Mouse (Mus musculus): ENCODE data around the gene Xcl1. TPM values are rescaled to one million over a fixed set of nuclear protein-coding genes. Genes with fewer than 3 reads are reported as not detected.

Xcl1 gene
- polyA plus RNA-seq, 1 experiment from 2014 or later, result not detected

DNA sequence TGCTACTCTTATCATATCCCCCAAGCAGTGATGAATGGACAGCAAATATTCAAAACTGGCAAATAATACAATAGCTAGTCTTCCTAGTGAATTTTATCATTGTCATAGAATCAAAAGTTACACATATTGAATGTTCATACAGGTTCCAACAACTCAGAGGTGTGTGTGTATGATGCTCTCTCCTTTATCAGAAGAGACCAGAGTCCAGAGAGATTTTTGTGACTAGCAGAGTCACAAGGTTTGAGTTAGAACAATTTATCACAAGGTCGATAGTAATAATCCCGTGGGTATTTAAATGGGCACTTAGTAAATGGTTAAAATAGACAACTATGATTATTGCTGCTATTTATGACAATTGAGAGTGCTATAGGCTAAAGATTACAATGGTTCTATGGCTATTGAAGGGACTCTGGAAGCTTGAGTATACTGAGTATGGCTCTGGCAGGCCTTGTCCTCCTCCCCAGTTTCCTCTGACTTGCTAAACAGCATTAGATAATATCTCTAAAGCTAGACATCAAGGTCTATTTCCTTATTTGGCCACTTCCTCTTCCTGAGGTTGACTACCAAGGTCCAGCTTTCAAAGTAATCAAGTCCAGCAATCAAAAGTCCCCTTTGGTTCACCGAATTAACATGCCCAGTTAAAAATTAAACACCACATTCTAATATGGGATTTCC lies 21.5 kb upstream of the Xcl1 start:
- Histone ChIP-seq H3K27me3 (ENCODE audit: insufficient read depth, poor library complexity, severe bottlenecking) (no peaks in the 10 kb centered on the region), H3K4me1 (peaks cover 2% of the 10 kb centered on the region; the same call in 1 of the 2 replicates), H3K27ac (no peak overlapping the region), H3K4me3 (no peak overlapping the region), H3K9me3 (no peaks in the 10 kb centered on the region), H3K36me3 (no peaks in the 10 kb centered on the region)
- WGBS, result 75% methylated on average over 3 of the region's 3 CpGs
- DNase-seq (ENCODE audit: low spot score), result no peak

- no peaks in the 10 kb centered on the region; the same call in 1 of the 2 replicates for H3K4me1 ChIP-seq
- no peaks in the 10 kb centered on the region for H3K27me3 ChIP-seq (ENCODE audit: insufficient read depth, poor library complexity, severe bottlenecking)
- no peak overlapping the region for H3K4me3 ChIP-seq
- H3K9me3 ChIP-seq, result no peaks in the 10 kb centered on the region
- 76% methylated on average over 7 of the region's 7 CpGs for WGBS
- no peaks in the 10 kb centered on the region for H3K36me3 ChIP-seq
- H3K27ac ChIP-seq, result no peak overlapping the region
- no peak for DNase-seq (ENCODE audit: low spot score)
Measured at GRCm38 (mm10) chr1:164955452-164956196, 20.3 kb upstream of the Xcl1 start.

DNA sequence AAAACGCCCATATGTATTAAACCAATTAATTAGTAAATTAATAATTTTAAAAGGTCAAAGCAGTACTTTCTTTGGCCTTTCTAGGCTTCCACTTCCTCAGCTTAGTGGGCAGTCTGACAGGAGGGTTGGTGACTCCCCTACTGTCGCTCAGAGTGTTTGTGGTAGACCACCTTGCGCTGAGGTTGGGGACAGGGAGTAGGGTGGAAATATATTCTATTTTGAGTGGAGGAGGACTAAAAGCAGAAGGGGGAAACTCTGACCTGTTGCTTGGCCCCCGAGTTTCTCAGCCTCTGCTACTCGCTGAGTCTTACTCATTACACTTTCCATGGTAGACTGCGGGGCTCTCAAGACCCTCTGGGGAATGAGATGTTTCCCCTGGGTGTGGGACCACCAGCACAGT lies 18.2 kb upstream of the Xcl1 start:
- no peaks in the 10 kb centered on the region for H3K36me3 ChIP-seq
- no peaks in the 10 kb centered on the region; the same call in 1 of the 2 replicates for H3K4me1 ChIP-seq
- H3K27me3 ChIP-seq (ENCODE audit: insufficient read depth, poor library complexity, severe bottlenecking), result no peaks in the 10 kb centered on the region
- no peak overlapping the region for H3K27ac ChIP-seq
- 89% methylated on average over 6 of the region's 6 CpGs for WGBS
- no peak overlapping the region for H3K4me3 ChIP-seq
- H3K9me3 ChIP-seq, result no peaks in the 10 kb centered on the region
- no peak for DNase-seq (ENCODE audit: low spot score)

GRCm38 (mm10) chr1:164936060-164936459 lies 733 bp upstream of the Xcl1 start:
- WGBS, result 31% methylated on average over 2 of the region's 2 CpGs
- peaks cover 3% of the 10 kb centered on the region; the same call in 1 of the 2 replicates for H3K4me1 ChIP-seq
- H3K27me3 ChIP-seq (ENCODE audit: insufficient read depth, poor library complexity, severe bottlenecking), result no peaks in the 10 kb centered on the region
- peak; percentile 4 for DNase-seq (ENCODE audit: low spot score)
- H3K9me3 ChIP-seq, result no peaks in the 10 kb centered on the region
- no peak overlapping the region for H3K27ac ChIP-seq
- no peaks in the 10 kb centered on the region for H3K36me3 ChIP-seq
- H3K4me3 ChIP-seq, result no peak overlapping the region

DNA sequence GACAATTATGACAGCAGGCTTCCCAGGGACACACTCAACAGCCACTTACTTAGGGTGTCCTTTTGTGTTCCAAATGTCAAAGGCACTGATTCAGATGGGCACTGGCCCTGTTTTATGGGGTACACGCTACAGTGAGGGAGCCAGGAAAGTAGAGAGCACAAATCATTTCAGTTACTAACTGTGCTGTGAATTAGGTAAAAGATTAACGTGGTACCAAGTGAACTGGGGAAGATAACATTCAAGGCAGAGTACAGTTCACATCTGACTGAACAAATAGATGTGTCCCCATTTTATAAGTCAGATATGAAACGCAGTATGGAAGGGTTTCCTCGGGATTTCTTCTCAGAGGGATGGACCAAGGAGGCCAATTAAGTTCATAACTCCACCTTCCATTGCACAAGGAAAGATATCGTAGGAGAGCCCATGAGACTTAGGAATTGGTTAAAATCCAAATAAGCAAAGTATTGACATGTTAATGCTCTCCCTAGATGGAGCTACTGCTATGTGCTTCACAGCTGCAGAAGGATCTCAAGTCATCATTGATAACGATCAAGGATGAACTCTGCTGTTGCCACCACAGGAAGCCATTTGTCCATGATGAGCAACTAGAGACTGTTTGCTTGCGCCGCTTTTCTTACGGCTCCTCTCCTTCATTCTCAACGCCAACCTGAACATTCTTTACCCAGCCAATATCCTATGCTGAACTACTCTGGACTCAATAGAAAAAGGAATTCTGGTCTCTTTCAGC lies 1.7 kb downstream of the Xcl1 start:
- H3K27me3 ChIP-seq (ENCODE audit: insufficient read depth, poor library complexity, severe bottlenecking), result no peaks in the 10 kb centered on the region
- WGBS, result 83% methylated on average over 10 of the region's 10 CpGs
- DNase-seq (ENCODE audit: low spot score), result no peak
- H3K4me1 ChIP-seq, result peaks cover 3% of the 10 kb centered on the region; the same call in 1 of the 2 replicates
- no peaks in the 10 kb centered on the region for H3K9me3 ChIP-seq
- H3K27ac ChIP-seq, result no peak overlapping the region
- no peak overlapping the region for H3K4me3 ChIP-seq
- no peaks in the 10 kb centered on the region for H3K36me3 ChIP-seq

GRCm38 (mm10) chr1:164931135-164931534 lies 4.2 kb downstream of the Xcl1 start:
- WGBS, result 86% methylated on average over 7 of the region's 7 CpGs
- H3K36me3 ChIP-seq, result no peaks in the 10 kb centered on the region
- H3K4me3 ChIP-seq, result no peak overlapping the region
- no peak overlapping the region for H3K27ac ChIP-seq
- peaks cover 3% of the 10 kb centered on the region; the same call in 1 of the 2 replicates for H3K4me1 ChIP-seq
- no peaks in the 10 kb centered on the region for H3K27me3 ChIP-seq (ENCODE audit: insufficient read depth, poor library complexity, severe bottlenecking)
- DNase-seq (ENCODE audit: low spot score), result peak; percentile 24
- H3K9me3 ChIP-seq, result no peaks in the 10 kb centered on the region

- Histone ChIP-seq H3K4me1 (no peaks in the 10 kb centered on the region), H3K27me3 (ENCODE audit: insufficient read depth, poor library complexity, severe bottlenecking) (no peaks in the 10 kb centered on the region), H3K4me3 (no peak overlapping the region), H3K27ac (no peak overlapping the region), H3K36me3 (no peaks in the 10 kb centered on the region), H3K9me3 (no peaks in the 10 kb centered on the region)
- DNase-seq (ENCODE audit: low spot score), result no peak
- 85% methylated on average over 3 of the region's 3 CpGs for WGBS
Measured at GRCm38 (mm10) chr1:164930006-164930405, 5.3 kb downstream of the Xcl1 start.

- H3K9me3 ChIP-seq, result no peaks in the 10 kb centered on the region
- DNase-seq (ENCODE audit: low spot score), result no peak
- WGBS, result 77% methylated on average over 3 of the region's 3 CpGs
Measured at GRCm38 (mm10) chr1:164926534-164927160, 8.7 kb downstream of the Xcl1 start.

DNA sequence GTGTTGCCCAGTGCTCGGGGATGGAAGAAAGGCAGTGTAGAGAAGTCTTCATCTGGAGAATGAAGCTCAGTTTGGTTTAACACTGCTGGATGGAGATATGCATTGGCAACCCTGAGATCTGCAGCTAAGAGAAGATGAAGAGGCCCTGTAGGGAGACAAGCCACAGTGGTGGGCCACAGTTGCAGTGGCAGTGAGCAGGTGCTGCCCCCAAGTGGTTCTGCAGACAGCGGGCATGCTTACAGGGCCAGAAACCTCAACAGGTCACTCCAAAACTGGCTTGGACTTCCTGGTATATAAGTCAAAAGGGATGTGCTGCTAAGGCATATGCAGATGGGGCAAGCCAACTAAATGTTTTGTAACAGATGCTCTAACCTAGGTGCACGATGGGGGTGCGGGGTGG lies 30.3 kb downstream of the Xcl1 start:
- Histone ChIP-seq H3K9me3 (no peaks in the 10 kb centered on the region), H3K4me3 (no peak overlapping the region), H3K4me1 (peaks cover 3% of the 10 kb centered on the region; the same call in 1 of the 2 replicates), H3K27ac (no peak overlapping the region), H3K36me3 (no peaks in the 10 kb centered on the region), H3K27me3 (ENCODE audit: insufficient read depth, poor library complexity, severe bottlenecking) (no peaks in the 10 kb centered on the region)
- WGBS, result 51% methylated on average over 4 of the region's 4 CpGs
- DNase-seq (ENCODE audit: low spot score), result peak; percentile 77

More at GRCm38 (mm10) chr1:164926534-164927160, 8.7 kb downstream of the Xcl1 start:
- H3K4me1 ChIP-seq, result no peaks in the 10 kb centered on the region
- no peaks in the 10 kb centered on the region for H3K36me3 ChIP-seq
- H3K27me3 ChIP-seq (ENCODE audit: insufficient read depth, poor library complexity, severe bottlenecking), result no peaks in the 10 kb centered on the region
- H3K27ac ChIP-seq, result no peak overlapping the region
- H3K4me3 ChIP-seq, result no peak overlapping the region

GRCm38 (mm10) chr1:164900696-164901095 lies 34.6 kb downstream of the Xcl1 start:
- no peak overlapping the region for H3K27ac ChIP-seq
- H3K4me3 ChIP-seq, result no peak overlapping the region
- no peaks in the 10 kb centered on the region for H3K36me3 ChIP-seq
- H3K9me3 ChIP-seq, result no peaks in the 10 kb centered on the region
- DNase-seq (ENCODE audit: low spot score), result peak; percentile 72
- H3K4me1 ChIP-seq, result peaks cover 43% of the 10 kb centered on the region
- 80% methylated on average over 6 of the region's 6 CpGs for WGBS
- no peaks in the 10 kb centered on the region for H3K27me3 ChIP-seq (ENCODE audit: insufficient read depth, poor library complexity, severe bottlenecking)

- Histone ChIP-seq H3K4me1 (peaks cover 45% of the 10 kb centered on the region), H3K9me3 (no peaks in the 10 kb centered on the region), H3K27me3 (ENCODE audit: insufficient read depth, poor library complexity, severe bottlenecking) (no peaks in the 10 kb centered on the region), H3K4me3 (no peak overlapping the region), H3K27ac (peak overlapping the region; percentile 88; the same call in 1 of the 2 replicates), H3K36me3 (no peaks in the 10 kb centered on the region)
- 68% methylated on average over 2 of the region's 2 CpGs for WGBS
- DNase-seq (ENCODE audit: low spot score), result no peak
Measured at GRCm38 (mm10) chr1:164900226-164900625, 35.1 kb downstream of the Xcl1 start.

DNA sequence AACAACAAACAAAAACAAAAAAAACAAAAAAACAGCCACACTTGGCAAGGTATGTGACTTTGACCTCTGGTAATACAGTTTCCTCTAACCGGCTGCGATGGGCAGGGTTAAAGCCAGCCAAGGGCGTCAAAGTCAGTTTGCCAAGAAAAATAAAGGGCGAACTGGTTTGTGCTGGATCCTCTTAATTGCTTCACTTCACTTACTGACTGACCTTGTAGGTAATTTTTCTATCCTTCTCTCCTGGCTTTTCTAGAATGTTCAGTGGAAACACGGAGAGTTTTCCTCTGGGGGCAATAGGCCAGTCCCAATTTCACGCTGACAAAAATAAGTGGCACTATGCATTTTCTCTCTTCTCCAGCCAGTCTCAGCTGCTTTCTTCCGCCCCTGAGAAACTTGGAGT lies 35.8 kb downstream of the Xcl1 start:
- H3K27ac ChIP-seq, result peak overlapping the region; percentile 88
- DNase-seq (ENCODE audit: low spot score), result no peak
- no peaks in the 10 kb centered on the region for H3K9me3 ChIP-seq
- H3K27me3 ChIP-seq (ENCODE audit: insufficient read depth, poor library complexity, severe bottlenecking), result no peaks in the 10 kb centered on the region
- 32% methylated on average over 7 of the region's 7 CpGs for WGBS
- peaks cover 45% of the 10 kb centered on the region for H3K4me1 ChIP-seq
- H3K4me3 ChIP-seq, result peak overlapping the region; percentile 63
- H3K36me3 ChIP-seq, result no peaks in the 10 kb centered on the region

All from heart, embryonic 10.5 days (tissue).